Mouse (Mus musculus) left cerebral cortex, adult 9 months (tissue): ENCODE measurements at regions not wholly inside any gene's neighbourhood (a gene's known extent, or its start where the extent isn't known, plus 50 kb on each side); places are given as distances from the start of the nearest gene placed in this dataset.

Experiments used
- DNase-seq, 2 experiments: peaks; one replicate each; pipeline ENCODE4 v3.0.0; 2022; ENCODE audit warnings: low spot score in 2 of 2

GRCm38 (mm10) chr6:80862256-80862655 lies 843.6 kb downstream of the Lrrtm4 start:
- DNase-seq: peak; percentile 19 to 60

DNA sequence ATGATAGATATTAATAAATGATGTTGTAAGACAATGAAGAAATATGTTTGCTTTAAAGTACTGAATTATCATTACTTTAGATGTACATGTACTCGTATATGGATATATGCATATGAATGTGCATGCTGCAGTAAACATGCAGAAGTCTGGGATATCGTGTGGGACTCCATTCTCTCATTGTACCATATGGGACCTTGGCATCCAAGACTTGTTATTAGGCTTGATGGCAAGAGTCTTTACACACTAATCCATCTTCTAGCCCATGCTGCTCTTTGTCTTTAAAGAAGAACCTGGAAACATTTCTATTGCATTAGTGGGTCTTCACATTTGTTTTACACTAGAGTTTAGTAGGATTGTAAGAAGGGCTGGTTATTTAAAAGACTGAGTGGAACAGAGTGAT lies 844.1 kb downstream of the Lrrtm4 start:
- no peak for DNase-seq

DNA sequence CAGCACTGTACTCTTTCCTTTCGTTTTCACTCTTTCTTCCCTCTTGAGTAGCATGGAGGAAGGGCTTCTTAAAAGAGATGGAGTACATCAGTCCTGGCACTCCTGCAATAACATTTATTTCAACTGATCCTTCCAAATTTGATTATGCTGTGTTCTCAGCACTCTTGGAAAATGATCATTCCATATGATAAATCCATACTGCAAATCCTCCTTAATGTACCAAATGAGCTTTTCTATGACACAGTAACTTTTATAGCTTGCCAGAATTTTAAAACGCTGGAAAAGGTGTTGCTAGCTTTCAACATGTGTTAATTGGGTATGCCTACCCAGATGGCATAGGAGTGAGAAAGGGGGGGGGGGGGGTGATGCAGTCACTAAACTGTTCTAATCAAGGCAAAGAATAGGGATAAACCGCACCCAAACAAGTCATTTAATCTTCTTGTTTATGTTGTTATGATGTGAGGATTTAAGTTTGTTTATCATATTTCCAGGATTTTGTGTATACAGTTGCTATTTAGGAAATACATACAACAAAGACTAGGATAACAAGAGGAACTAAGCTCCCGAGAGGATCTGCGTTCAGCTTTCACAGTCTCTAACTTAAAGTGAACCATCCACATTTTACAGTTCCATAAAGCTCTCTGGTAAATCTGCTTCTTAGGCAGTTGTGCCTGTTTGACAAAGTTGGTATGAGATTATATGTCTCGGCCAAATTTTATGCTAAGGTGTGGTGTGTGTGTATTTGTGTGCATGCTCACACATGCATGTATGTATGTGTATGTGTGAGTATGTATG lies 847.3 kb downstream of the Lrrtm4 start:
- no peak for DNase-seq

DNA sequence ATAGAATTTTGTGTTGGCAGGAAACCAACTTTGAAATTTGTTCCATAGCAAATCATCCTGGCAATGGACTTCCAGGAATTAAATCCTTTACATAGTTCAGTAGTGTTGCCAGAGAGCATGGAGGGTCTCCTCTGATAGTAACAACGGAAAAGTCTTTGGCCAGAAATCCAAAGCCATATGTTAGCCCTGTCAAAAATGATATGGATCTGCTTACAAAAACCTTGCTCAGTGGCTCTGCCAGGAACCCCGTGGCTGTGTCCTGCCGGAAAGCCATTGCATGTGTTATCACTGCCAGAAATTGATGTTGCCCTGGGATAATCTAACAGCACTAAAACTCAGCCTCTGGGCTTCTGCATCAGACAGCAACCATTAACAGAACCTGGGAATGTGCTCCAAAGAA lies 866.7 kb downstream of the Lrrtm4 start:
- DNase-seq: no peak

- no peak for DNase-seq
These were observed 886.5 kb downstream of the Lrrtm4 start for GRCm38 (mm10) chr6:80905220-80905619.

- DNase-seq: no peak
These were observed 911.1 kb downstream of the Lrrtm4 start for GRCm38 (mm10) chr6:80929799-80930198.

- DNase-seq: no peak
These were observed 948.3 kb upstream of the Gcfc2 start for GRCm38 (mm10) chr6:80975162-80975561.

DNA sequence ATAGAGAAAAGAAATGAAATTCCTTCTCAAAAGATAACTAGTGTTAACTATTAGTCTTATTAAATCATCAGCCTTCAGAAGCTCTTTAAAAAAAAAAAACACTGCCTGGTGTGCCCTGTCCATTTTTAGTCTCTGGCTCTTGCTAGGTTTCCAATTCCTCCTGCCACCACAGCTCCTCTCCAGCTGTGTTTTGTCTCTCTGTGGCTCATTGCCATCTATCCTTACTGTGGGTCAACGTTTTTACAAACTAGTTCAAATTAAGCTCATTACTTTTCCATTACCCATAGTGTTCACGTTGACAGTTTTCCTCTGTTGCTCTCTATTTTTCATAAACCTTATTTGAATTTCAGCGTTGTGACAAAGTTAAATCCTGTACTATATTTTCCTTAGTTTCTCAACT lies 930.0 kb upstream of the Gcfc2 start:
- no peak for DNase-seq

- no peak for DNase-seq
These were observed 898.9 kb upstream of the Gcfc2 start for GRCm38 (mm10) chr6:81024531-81024930.
